Mouse (Mus musculus): ENCODE results near the gene Gpatch8. TPM values are rescaled to one million over a fixed set of nuclear protein-coding genes. Genes with fewer than 3 reads are reported as not detected.

Gene Gpatch8
- polyA plus RNA-seq, 1 experiment: 11.5 TPM

DNA sequence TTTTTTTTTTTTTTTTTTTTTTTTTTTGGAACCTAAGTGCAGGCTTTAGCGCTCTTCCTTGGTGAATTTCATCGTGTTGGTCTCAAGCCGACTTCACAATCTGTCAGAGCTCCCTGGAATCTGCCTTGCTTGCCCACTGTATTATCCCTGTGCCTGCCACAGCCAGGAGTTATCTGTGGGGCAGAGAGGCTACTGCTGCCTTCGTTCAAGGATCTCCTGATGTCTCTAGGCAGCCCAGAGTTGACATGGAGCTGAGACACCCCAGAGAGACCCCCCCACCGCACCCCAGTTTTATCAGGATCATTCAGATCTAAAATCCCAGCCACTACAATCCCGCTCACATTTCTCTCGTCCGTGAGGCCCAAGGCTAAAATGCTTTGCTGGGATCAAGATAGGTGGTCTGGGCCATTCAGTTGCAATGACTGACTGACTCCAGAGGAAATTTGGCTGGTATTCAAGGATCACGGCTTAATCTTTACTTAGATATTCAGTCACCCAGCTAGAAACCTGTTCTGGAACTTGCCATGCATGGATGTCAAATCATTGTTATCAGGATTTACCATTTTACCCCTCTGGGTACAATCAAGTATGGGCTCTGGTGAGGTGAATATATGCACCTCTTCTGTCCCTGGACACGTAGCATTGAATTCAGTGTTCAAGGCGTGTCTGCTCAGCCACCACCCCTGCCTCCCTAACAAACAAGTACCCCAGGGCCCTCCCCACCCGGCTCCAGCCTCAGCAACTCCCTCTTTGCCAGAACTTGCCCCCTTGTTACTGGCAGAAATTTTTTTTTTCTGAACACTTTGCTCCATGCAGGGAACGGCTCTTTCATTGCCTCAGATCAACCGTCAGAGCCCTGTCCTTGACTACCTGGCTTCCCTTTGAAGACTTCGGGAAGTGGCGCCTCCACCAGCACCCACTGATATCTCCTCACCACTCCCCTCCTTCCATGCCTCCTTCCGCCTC is 106.9 kb downstream of the Gpatch8 start:
- TF ChIP-seq GATA1 (IDR thresholded peaks at IDR 0.05; ENCODE audit: low read length): no peak

DNA sequence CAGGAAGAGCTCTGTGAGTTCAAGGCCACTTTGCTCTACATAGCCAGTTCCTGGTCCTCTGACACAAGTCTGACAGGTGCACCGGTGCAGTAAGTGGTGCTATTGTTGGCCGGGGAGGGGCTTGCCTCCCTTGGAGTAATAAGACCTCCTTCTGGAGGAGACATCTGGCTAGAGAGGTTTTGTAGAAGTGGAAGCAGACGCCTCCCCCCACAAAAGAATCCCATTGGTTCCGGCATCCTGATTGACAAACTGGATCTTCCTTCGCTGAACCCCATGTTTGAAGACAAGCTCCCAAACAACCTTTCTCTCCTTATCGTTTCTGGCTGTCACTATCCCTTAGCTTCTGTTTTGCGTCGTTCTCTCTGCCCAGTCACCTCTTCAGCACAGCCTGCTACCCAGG is 107.9 kb downstream of the Gpatch8 start:
- TF ChIP-seq GATA1 (IDR thresholded peaks at IDR 0.05; ENCODE audit: low read length): no peak

GRCm38 (mm10) chr11:102447497-102447896 is 108.7 kb downstream of the Gpatch8 start, which contains the start of gene Fam171a2:
TSS of gene Fam171a2 (minus strand) at chr11:102447682.
- no peak for TF ChIP-seq GATA1 (IDR thresholded peaks at IDR 0.05; ENCODE audit: low read length)

DNA sequence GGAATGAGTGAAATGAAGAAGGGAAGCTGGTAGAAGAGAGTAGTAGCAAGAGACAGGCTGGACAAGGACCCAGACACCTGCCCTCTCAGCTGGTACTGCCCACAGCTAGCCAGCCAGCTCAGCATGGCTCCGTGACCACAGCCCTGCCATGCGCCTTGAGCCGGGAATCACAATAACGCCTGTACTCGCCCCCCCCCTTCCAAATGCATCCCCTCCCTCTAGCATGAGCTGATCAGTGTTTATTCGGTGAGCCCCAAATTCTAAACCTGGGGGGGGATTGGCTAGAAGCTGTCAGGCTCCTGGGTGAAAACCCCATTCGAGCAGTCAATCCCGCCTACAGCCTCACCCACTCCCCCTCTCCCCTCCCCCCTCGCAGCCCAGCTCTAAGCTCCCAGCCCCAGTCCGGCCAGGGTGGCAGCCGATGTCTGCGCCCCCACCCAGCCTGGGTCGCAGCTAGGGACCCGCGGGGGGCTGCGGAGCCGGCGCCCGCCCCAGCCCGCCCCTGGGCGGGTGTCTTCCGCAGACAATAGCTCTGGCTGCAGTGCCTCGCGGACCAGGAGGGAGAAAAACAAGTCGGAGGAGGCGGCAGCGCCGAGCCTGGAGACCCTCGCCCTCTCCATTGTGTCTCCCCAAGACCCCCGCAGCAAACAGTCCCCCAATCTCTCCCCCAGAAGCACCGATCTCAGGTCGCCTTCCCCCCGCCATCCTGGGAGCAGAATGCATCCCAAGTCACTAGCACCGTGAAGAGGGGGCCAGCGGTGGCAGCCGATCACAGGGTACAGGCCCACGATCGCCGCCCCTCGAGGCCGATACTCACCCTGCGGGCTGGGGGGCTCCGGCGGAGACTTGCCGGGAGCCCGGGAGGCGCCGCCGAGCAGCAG is 109.4 kb downstream of the Gpatch8 start:
- no peak for TF ChIP-seq GATA1 (IDR thresholded peaks at IDR 0.05; ENCODE audit: low read length)

- no peak for TF ChIP-seq GATA1 (IDR thresholded peaks at IDR 0.05; ENCODE audit: low read length)
Observed at GRCm38 (mm10) chr11:102445891-102446361, 110.3 kb downstream of the Gpatch8 start.

DNA sequence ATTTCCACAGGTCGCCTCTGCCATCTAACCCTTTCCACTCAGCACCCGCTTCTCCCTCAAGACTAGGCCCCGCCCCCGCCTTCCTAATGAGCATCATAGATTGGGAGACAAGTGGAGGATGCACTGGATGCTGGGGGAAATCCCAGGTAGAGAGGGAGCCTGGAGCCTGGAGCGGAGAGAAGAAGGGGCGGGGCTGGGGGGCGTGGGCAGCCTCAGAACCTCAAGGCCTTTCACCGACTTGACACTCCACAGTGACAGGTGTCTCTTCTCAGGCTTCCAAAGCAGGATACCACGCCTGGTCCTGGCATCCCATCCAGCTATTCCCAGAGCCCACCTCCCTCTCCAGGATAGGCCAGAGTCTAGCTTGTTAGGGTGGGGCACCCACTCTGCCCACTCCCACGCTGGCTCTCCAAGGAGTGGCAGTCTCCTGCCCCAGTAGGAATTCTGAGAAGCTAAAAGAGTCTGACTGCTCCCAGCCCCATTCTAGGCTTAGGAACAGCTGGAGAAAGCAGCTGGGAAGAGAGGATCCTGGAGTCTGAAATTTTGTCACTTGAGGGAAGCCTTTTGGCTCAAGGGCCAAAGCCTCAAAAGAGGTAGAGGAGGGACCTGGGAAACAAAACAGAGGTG is 110.8 kb downstream of the Gpatch8 start:
- no peak for TF ChIP-seq GATA1 (IDR thresholded peaks at IDR 0.05; ENCODE audit: low read length)

- TF ChIP-seq GATA1 (IDR thresholded peaks at IDR 0.05; ENCODE audit: low read length): no peak
Observed at GRCm38 (mm10) chr11:102444781-102445180, 111.4 kb downstream of the Gpatch8 start.

DNA sequence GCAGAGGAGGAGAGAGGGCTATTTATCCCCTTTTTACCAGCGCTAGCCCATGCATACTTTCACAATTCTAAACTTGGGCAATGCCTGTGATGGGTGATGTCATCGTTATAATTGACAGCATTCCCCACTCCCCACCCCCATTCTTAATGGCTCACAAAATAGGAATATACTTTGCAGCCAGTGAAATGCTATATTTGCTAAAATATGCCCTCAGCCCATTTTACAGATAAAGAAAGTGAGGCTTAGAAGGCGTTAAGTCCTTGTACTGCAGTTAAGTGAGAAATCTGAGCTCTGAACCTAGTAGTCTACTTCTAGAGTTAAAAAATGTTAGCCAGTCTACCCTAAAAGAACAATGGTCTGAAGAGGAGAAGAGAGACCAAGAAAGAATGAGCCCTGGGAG is 111.9 kb downstream of the Gpatch8 start:
- no peak for TF ChIP-seq GATA1 (IDR thresholded peaks at IDR 0.05; ENCODE audit: low read length)

DNA sequence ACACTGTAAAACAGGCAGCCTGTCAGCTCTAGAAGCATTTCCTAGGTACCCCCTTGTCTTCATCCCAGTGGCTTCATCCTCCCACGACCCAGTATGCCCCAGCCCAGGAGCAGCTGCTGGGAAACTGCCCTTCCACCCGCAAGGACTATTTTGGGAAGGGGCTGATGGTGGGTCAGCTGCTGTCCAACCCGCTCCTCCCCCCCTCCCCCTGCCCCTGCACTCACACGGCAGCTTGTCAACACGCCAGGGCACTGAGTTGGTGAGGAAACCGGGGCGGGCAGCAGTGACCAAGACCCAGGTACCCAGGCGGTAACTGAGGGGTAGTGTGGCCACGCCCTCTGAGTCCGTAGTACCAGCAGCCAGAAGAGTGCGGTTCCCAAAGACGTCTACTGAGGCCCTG is 112.5 kb downstream of the Gpatch8 start:
- no peak for TF ChIP-seq GATA1 (IDR thresholded peaks at IDR 0.05; ENCODE audit: low read length)

- TF ChIP-seq GATA1 (IDR thresholded peaks at IDR 0.05; ENCODE audit: low read length): no peak
Observed at GRCm38 (mm10) chr11:102442089-102442488, 114.1 kb downstream of the Gpatch8 start.

DNA sequence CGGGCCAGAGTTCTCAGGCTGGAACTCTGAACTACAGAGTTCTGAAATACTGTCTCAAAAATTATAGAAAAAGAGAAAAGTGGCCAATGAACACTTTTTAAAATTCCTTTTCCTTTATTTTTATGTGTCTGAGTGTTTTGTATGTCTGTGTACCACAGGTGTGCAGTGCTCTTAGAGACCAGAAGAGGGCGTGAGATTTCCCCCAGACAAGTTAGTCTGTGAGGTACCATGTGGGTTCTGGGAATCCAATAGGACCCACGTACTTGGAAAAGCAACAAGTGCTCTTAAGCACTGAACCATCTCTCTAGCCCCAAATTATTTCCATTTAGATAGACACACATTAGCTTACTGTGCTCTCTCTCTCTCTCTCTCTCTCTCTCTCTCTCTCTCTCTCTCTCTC is 114.8 kb downstream of the Gpatch8 start:
- no peak for TF ChIP-seq GATA1 (IDR thresholded peaks at IDR 0.05; ENCODE audit: low read length)

DNA sequence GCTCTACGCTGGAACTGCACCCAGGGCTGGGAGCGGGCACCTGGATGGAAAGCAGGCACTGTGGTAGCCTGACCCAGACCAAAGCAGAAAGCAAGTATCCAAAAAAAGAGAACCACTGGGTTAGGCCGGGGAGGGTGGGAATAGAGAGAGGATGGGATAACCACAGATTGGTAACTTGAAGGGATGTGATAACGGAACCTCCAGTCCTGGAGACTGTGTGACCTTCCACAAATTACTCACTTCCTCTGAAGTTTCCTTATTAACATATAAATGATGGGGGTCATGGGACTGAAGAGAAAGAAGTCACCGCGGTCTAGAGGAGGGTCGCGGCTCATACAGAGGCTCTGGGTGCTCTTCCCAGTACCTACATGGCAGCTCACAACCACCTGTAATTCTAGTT is 115.9 kb downstream of the Gpatch8 start:
- TF ChIP-seq GATA1 (IDR thresholded peaks at IDR 0.05; ENCODE audit: low read length): no peak

GRCm38 (mm10) chr11:102439093-102440082 is 116.8 kb downstream of the Gpatch8 start:
- TF ChIP-seq GATA1 (IDR thresholded peaks at IDR 0.05; ENCODE audit: low read length): no peak

Data from G1E-ER4 (cell line).